Mouse (Mus musculus): Measurements from ENCODE around the gene Hmgb1.

- TF ChIP-seq POLR2A (IDR thresholded peaks at IDR 0.05; ENCODE audit: low read depth, low read length) (no peak), CTCF (IDR thresholded peaks at IDR 0.05; ENCODE audit: borderline replicate concordance, insufficient read depth, low read length) (no peak)
These were observed 76.1 kb downstream of the Hmgb1 start for GRCm38 (mm10) chr5:149108178-149108577.
